Mouse (Mus musculus) megakaryocyte, embryonic 14.5 days (primary cell): Measurements from ENCODE around the gene Anln.

Source experiments
- FLI1 ChIP-seq: IDR thresholded peaks from 2 replicates; pipeline ENCODE4 v1.6.1; 2012; ENCODE audit warnings: low read length, inconsistent platforms, mixed read lengths
- GATA1 ChIP-seq: IDR thresholded peaks from 3 replicates; pipeline ENCODE4 v1.6.1; 2012; ENCODE audit warnings: mixed read lengths, low read length, inconsistent platforms, borderline replicate concordance

DNA sequence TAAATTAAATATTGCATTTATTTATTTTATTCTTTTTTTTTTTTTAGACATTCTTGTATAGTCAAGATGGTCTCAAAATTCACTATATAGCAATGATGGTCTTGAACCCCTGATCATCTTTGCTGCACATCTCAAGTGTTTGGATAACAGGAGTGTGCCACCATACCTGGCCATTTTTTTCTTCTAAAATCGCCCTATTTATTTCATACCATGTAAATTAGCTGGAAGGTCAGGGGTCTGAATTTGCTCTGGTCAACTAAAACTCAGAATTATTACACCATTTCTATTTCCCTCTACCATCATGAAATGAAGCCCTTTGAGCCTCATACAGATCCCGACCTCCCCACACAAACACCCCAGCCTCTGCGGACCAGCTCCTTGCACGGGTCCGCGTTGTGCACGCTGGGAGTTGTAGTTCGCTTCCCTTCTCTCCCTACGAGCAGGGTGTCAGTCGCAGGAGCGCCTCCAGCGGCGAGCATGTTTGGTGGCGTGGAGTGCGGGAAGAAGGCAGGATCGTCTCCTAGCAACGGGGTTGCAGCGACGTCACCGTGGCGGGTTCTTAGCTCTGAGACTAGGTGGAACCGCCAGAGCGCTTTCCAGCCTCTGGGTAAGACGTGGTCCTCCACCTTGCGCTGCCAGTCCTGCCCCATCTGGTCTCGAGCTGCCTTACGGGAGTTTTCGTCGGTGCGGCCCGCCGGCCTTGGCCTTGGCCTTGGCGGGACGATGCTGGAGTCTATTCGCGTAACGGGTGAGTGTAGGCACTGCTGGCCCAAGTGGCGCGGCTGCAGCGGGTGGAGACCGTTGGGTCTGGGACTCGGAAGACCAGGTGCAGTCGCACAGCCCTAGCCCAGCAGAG, 22.2 kb upstream of the Anln start, which contains the start of gene 9530077C05Rik:
- TF ChIP-seq GATA1 (no peak), FLI1 (no peak)
